Mouse (Mus musculus) brain, adult 10 weeks (tissue): Measurements from ENCODE around the gene Ifih1. TPM values are rescaled to one million over a fixed set of nuclear protein-coding genes. Genes with fewer than 3 reads are reported as not detected.

Experiments
- polyA plus RNA-seq: library from polyadenylated mRNA; stranded (reverse); fragments of 350-450 nt; fragmentation: Illumina TruSeq; extraction: RNeasy Lipid Tissue Mini Kit (QIAGEN cat#74804); gene quantifications from one replicate; pipeline ENCODE4 v1.2.3, GENCODE M21; 2015; ENCODE audit warnings: low read depth, low replicate concordance

Ifih1 gene
- polyA plus RNA-seq = 2.5 TPM

DNA sequence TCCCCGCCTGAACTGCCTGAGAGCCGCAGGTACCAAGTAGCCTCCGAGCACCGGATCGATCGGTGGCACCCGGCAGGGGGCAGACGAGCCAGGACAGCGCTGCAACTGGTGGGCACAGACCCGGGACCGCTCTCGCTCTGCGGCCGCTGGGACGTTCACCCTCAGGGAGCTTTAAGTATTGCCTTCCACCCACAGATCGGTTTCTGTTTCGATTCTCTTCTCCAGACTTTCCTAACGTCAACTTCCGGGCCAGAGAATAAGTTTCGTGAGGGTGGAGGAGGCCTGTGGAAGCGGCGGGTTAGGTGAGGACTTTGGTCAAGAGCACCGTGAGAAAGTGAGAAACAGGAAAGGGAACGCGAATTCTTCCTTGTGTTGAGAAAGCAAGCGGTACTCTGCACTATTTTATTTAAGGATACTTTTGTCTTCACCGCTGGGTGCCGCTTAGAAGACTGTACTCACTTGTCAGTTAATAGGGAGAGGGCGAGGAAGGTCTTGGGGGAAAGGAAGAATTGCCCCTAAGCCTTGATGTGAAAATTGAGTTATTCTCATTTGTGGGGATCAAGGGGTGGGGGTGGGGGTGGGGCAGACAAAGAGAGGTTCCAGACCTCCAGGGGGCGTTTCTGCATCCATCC lies at the start of gene Ifih1:
Gene Ifih1, minus strand, starts transcription at position 242 of the 632 bp plus-strand sequence.

DNA sequence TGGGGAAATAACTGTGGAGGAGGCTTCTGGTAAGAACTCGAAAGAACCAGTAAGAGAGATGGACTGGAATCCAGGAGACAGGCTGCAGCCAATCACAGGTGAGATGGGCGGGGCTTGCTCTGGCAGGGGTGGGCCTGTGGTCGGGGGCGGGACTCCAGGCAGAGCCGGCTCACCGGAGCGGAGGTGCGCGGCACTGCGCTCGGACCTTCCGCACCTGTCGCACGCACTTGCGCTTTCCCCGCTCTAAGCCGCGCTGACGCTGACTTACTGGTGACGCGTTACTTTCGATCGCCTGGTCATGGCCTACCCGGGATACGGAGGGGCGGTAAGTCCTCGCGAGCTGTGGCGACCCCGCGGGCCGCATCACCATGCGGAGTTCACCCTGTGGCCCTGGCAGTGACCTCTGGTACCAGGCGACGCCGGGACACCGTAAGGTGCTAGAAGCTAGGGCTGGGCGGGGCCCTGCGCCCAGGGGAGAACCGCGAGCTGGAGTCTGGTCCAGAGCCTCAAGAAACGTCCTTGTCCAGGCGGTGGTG lies 18.1 kb upstream of the Ifih1 start, which contains the start of gene Gca:
Gene Gca, plus strand, starts transcription at position 151 of the 536 bp plus-strand sequence.

DNA sequence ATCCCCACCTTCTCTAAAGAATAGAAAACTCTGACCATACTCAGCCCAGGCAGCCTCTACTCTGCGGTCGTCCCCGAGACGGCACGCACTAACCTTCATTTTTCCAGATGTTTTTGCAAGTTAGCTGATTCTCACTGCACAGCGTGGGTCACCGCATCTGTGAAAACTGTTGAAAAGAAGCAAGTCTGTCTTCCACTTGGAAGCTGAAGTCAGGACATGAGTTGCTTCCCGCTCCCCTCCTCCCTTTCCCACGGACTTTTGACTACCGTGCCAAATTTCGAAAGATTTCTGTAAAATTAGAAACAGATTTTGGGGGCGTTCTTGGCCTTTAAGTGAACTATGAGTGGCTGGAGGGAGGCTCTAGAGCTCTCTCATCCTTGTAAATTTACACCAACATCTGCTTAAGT lies 72.3 kb downstream of the Ifih1 start, which contains the start of gene Fap:
Gene Fap, minus strand, starts transcription at position 323 of the 407 bp plus-strand sequence.

Other genes starting within 250 kb of the Ifih1 start
- 2.5 TPM for gene Dpp4, start 234.0 kb downstream of the Ifih1 start, polyA plus RNA-seq
- gene Gcg, start 162.6 kb downstream of the Ifih1 start, polyA plus RNA-seq = not detected
- gene Fap, start 72.2 kb downstream of the Ifih1 start, polyA plus RNA-seq = 4.8 TPM
- gene Gca, start 18.0 kb upstream of the Ifih1 start, polyA plus RNA-seq = 21.4 TPM